Mouse (Mus musculus) E14TG2a.4 (cell line): Measurements from ENCODE around the gene Ano6.

Source experiments
- H3K27me3 ChIP-seq: 2 replicates; pipeline ENCODE4 v1.6.1; 2014; ENCODE audit warnings: low read length, control low read depth; ENCODE audit not compliant: insufficient read depth
- H3K36me3 ChIP-seq: 2 replicates; pipeline ENCODE4 v1.6.1; 2014; ENCODE audit warnings: low read length, control low read depth; ENCODE audit not compliant: insufficient read depth
- H3K4me1 ChIP-seq: replicated peaks from 2 replicates; pipeline ENCODE4 v1.6.1; 2014; ENCODE audit warnings: low read depth, low read length, control low read depth
- H3K4me3 ChIP-seq: replicated peaks from 2 replicates; pipeline ENCODE4 v1.5.1; 2014; ENCODE audit warnings: mild to moderate bottlenecking, low read length
- H3K9me3 ChIP-seq: 2 replicates; pipeline ENCODE4 v1.6.1; 2014; ENCODE audit warnings: low read length, control low read depth
- CTCF ChIP-seq: conservative IDR thresholded peaks from 2 replicates; pipeline ENCODE4 v1.5.1; 2014; ENCODE audit warnings: low read length
- NANOG ChIP-seq: IDR thresholded peaks from 2 replicates; pipeline ENCODE4 v1.6.1; 2014; ENCODE audit warnings: borderline replicate concordance, low read length, mixed read lengths
- POU5F1 ChIP-seq: IDR thresholded peaks from 2 replicates; pipeline ENCODE4 v1.6.1; 2014; ENCODE audit warnings: low read length, borderline replicate concordance

Gene Ano6

GRCm38 (mm10) chr15:95830206-95830560, 39.5 kb downstream of the Ano6 start:
- Histone ChIP-seq H3K4me1 (peaks cover 87% of the 10 kb centered on the region), H3K27me3 (no peaks in the 10 kb centered on the region), H3K9me3 (no peaks in the 10 kb centered on the region), H3K4me3 (peak overlapping the region; percentile 75), H3K36me3 (peaks cover 10% of the 10 kb centered on the region; the same call in 1 of the 2 replicates)
- no peak; the same call in 1 of the 2 replicates for TF ChIP-seq NANOG

- peaks cover 83% of the 10 kb centered on the region for H3K4me1 ChIP-seq
- TF ChIP-seq CTCF (no peak), POU5F1 (no peak), NANOG (no peak)
Observed at GRCm38 (mm10) chr15:95833292-95833691, 42.6 kb downstream of the Ano6 start.

GRCm38 (mm10) chr15:95836077-95836476, 45.4 kb downstream of the Ano6 start:
- TF ChIP-seq POU5F1 (no peak), CTCF (no peak), NANOG (no peak)
- Histone ChIP-seq H3K9me3 (no peaks in the 10 kb centered on the region), H3K4me3 (no peak overlapping the region), H3K27me3 (no peaks in the 10 kb centered on the region), H3K36me3 (peaks cover 12% of the 10 kb centered on the region; the same call in 1 of the 2 replicates), H3K4me1 (peaks cover 67% of the 10 kb centered on the region)

More at GRCm38 (mm10) chr15:95833292-95833691, 42.6 kb downstream of the Ano6 start:
- Histone ChIP-seq H3K9me3 (no peaks in the 10 kb centered on the region), H3K4me3 (no peak overlapping the region), H3K36me3 (peaks cover 12% of the 10 kb centered on the region; the same call in 1 of the 2 replicates), H3K27me3 (no peaks in the 10 kb centered on the region)

GRCm38 (mm10) chr15:95836646-95837434, 46.2 kb downstream of the Ano6 start:
- Histone ChIP-seq H3K4me3 (no peak overlapping the region), H3K4me1 (peaks cover 62% of the 10 kb centered on the region), H3K27me3 (no peaks in the 10 kb centered on the region), H3K36me3 (peaks cover 12% of the 10 kb centered on the region; the same call in 1 of the 2 replicates), H3K9me3 (no peaks in the 10 kb centered on the region)
- TF ChIP-seq CTCF, result no peak
- no peak for TF ChIP-seq POU5F1
- TF ChIP-seq NANOG, result no peak

- Histone ChIP-seq H3K9me3 (no peaks in the 10 kb centered on the region), H3K4me3 (no peak overlapping the region), H3K27me3 (no peaks in the 10 kb centered on the region), H3K4me1 (peaks cover 56% of the 10 kb centered on the region), H3K36me3 (peaks cover 12% of the 10 kb centered on the region; the same call in 1 of the 2 replicates)
- TF ChIP-seq POU5F1 (no peak), NANOG (no peak), CTCF (no peak)
Observed at GRCm38 (mm10) chr15:95837570-95837969, 46.9 kb downstream of the Ano6 start.

GRCm38 (mm10) chr15:95838171-95839020, 47.8 kb downstream of the Ano6 start:
- Histone ChIP-seq H3K27me3 (no peaks in the 10 kb centered on the region), H3K9me3 (no peaks in the 10 kb centered on the region), H3K4me1 (peaks cover 56% of the 10 kb centered on the region), H3K36me3 (peaks cover 12% of the 10 kb centered on the region; the same call in 1 of the 2 replicates), H3K4me3 (no peak overlapping the region)
- TF ChIP-seq POU5F1 (no peak), NANOG (no peak), CTCF (no peak)

- TF ChIP-seq NANOG (no peak), CTCF (no peak), POU5F1 (no peak)
- Histone ChIP-seq H3K9me3 (no peaks in the 10 kb centered on the region), H3K4me3 (no peak overlapping the region), H3K36me3 (peaks cover 7% of the 10 kb centered on the region; the same call in 1 of the 2 replicates), H3K4me1 (peaks cover 58% of the 10 kb centered on the region), H3K27me3 (no peaks in the 10 kb centered on the region)
Observed at GRCm38 (mm10) chr15:95839789-95840188, 49.1 kb downstream of the Ano6 start.

- TF ChIP-seq CTCF, result no peak
- no peak for TF ChIP-seq POU5F1
- no peak for TF ChIP-seq NANOG
- Histone ChIP-seq H3K27me3 (no peaks in the 10 kb centered on the region), H3K9me3 (no peaks in the 10 kb centered on the region), H3K36me3 (no peaks in the 10 kb centered on the region), H3K4me1 (peaks cover 33% of the 10 kb centered on the region), H3K4me3 (no peak overlapping the region)
Observed at GRCm38 (mm10) chr15:95843183-95843949, 52.7 kb downstream of the Ano6 start.
